Mouse (Mus musculus): ENCODE results near the gene Gm20721. TPM values are rescaled to one million over a fixed set of nuclear protein-coding genes. Genes with fewer than 3 reads are reported as not detected.
A peak's percentile ranks its signal among the peaks of the same experiment; 100 is the strongest.

The Gm20721 gene
- polyA plus RNA-seq, 1 experiment from 2014 or later: 8.9 TPM

GRCm38 (mm10) chr2:174311613-174312012 is 34.9 kb downstream of the Gm20721 start:
- no peak for ATAC-seq (ENCODE audit: insufficient number of reproducible peaks, low FRiP score)

GRCm38 (mm10) chr2:174310913-174311514 is 35.5 kb downstream of the Gm20721 start:
- ATAC-seq (ENCODE audit: insufficient number of reproducible peaks, low FRiP score): peak; percentile 39; the same call in 1 of the 2 replicates
- WGBS: 13% methylated on average over 7 of the region's 7 CpGs

More at GRCm38 (mm10) chr2:174311613-174312012, 34.9 kb downstream of the Gm20721 start:
- Histone ChIP-seq H3K9me3 (replicated peaks) (no peaks in the 10 kb centered on the region), H3K4me2 (no peak overlapping the region), H3K36me3 (no peaks in the 10 kb centered on the region), H3K27ac (ENCODE audit: poor library complexity, severe bottlenecking) (no peak overlapping the region), H3K27me3 (replicated peaks) (0 out of 2 replicates have a peak, but pooled peaks cover 3% of the 10 kb centered on the region), H3K9ac (no peak overlapping the region), H3K4me3 (no peak overlapping the region), H3K4me1 (replicated peaks) (peaks cover 3% of the 10 kb centered on the region; the same call in 1 of the 2 replicates)
- 71% methylated on average over 1 of the region's 1 CpGs for WGBS

GRCm38 (mm10) chr2:174307903-174308302 is 38.6 kb downstream of the Gm20721 start:
- 61% methylated on average over 3 of the region's 3 CpGs for WGBS
- Histone ChIP-seq H3K4me3 (no peak overlapping the region), H3K27ac (ENCODE audit: poor library complexity, severe bottlenecking) (no peak overlapping the region), H3K4me2 (no peak overlapping the region), H3K9ac (no peak overlapping the region), H3K36me3 (no peaks in the 10 kb centered on the region), H3K4me1 (replicated peaks) (peaks cover 3% of the 10 kb centered on the region; the same call in 1 of the 2 replicates), H3K27me3 (replicated peaks) (0 out of 2 replicates have a peak, but pooled peaks cover 3% of the 10 kb centered on the region), H3K9me3 (replicated peaks) (no peaks in the 10 kb centered on the region)
- no peak for ATAC-seq (ENCODE audit: insufficient number of reproducible peaks, low FRiP score)

More at GRCm38 (mm10) chr2:174310913-174311514, 35.5 kb downstream of the Gm20721 start:
- 0 out of 2 replicates have a peak, but pooled peaks cover 3% of the 10 kb centered on the region for H3K27me3 ChIP-seq (replicated peaks)
- H3K4me3 ChIP-seq: no peak overlapping the region
- no peaks in the 10 kb centered on the region for H3K9me3 ChIP-seq (replicated peaks)
- peaks cover 3% of the 10 kb centered on the region; the same call in 1 of the 2 replicates for H3K4me1 ChIP-seq (replicated peaks)
- no peak overlapping the region for H3K9ac ChIP-seq
- no peaks in the 10 kb centered on the region for H3K36me3 ChIP-seq
- H3K27ac ChIP-seq (ENCODE audit: poor library complexity, severe bottlenecking): no peak overlapping the region
- no peak overlapping the region for H3K4me2 ChIP-seq

DNA sequence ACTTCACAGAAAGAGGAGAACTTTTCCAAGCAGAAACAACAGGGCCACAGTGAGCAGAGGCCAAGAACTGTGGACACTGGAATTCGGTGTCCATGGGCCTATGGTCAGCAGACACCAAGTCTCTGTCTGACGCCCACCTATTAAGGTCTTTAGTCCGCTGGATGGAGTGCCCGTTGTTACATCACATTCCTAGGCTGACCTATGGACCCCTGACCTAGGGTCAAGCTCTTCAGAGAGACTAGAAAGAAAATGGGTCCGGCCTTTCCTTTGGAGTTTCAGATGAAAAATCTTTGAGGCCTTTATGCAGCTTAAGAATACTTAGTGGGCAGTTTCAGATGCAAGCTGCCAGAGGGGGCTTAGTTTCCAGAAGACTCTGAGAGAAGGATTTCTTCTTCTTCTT is 40.9 kb downstream of the Gm20721 start:
- H3K9ac ChIP-seq: no peak overlapping the region
- no peaks in the 10 kb centered on the region for H3K36me3 ChIP-seq
- no peak overlapping the region for H3K27ac ChIP-seq (ENCODE audit: poor library complexity, severe bottlenecking)
- no peak for ATAC-seq (ENCODE audit: insufficient number of reproducible peaks, low FRiP score)
- H3K4me2 ChIP-seq: no peak overlapping the region
- H3K27me3 ChIP-seq (replicated peaks): 0 out of 2 replicates have a peak, but pooled peaks cover 3% of the 10 kb centered on the region
- H3K9me3 ChIP-seq (replicated peaks): peaks cover 4% of the 10 kb centered on the region
- H3K4me3 ChIP-seq: no peak overlapping the region
- 47% methylated on average over 5 of the region's 5 CpGs for WGBS
- H3K4me1 ChIP-seq (replicated peaks): no peaks in the 10 kb centered on the region

DNA sequence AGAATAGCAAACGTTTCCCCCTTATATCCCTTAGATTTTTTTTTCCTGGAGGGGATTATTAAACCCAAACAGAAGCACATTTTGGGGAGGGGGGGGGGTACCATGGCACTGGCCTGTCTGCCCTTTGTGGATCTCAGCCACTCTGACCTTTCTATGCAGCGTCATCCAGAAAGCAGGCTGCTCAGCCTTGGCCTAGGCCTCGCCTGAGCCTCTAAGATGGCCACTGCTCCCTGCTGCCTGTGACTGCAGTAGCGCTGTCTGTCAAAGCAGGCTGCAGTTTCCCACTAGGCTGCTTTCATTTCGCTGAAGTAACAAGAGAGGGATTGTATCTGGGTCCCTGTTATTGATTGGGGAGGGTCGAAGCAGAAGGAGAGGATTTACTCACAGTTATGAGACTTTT is 44.0 kb downstream of the Gm20721 start:
- ATAC-seq (ENCODE audit: insufficient number of reproducible peaks, low FRiP score): no peak
- no peak overlapping the region for H3K4me2 ChIP-seq

GRCm38 (mm10) chr2:174300666-174301065 is 45.8 kb downstream of the Gm20721 start:
- ATAC-seq (ENCODE audit: insufficient number of reproducible peaks, low FRiP score): no peak
- H3K9me3 ChIP-seq (replicated peaks): peaks cover 53% of the 10 kb centered on the region
- peaks cover 7% of the 10 kb centered on the region for H3K4me1 ChIP-seq (replicated peaks)
- no peak overlapping the region for H3K9ac ChIP-seq
- peaks cover 13% of the 10 kb centered on the region for H3K27me3 ChIP-seq (replicated peaks)
- peak overlapping the region; percentile 76 for H3K4me2 ChIP-seq
- H3K36me3 ChIP-seq: no peaks in the 10 kb centered on the region
- no peak overlapping the region for H3K27ac ChIP-seq (ENCODE audit: poor library complexity, severe bottlenecking)
- H3K4me3 ChIP-seq: peak overlapping the region; percentile 42
- 50% methylated on average over 22 of the region's 22 CpGs for WGBS

More for the DNA sequence above, 44.0 kb downstream of the Gm20721 start:
- Histone ChIP-seq H3K4me1 (replicated peaks) (no peaks in the 10 kb centered on the region; the same call in 1 of the 2 replicates), H3K36me3 (no peaks in the 10 kb centered on the region), H3K9ac (no peak overlapping the region), H3K27ac (ENCODE audit: poor library complexity, severe bottlenecking) (no peak overlapping the region), H3K4me3 (no peak overlapping the region), H3K27me3 (replicated peaks) (peaks cover 13% of the 10 kb centered on the region), H3K9me3 (replicated peaks) (peaks cover 35% of the 10 kb centered on the region)
- WGBS: 62% methylated on average over 6 of the region's 6 CpGs

GRCm38 (mm10) chr2:174300186-174300585 is 46.3 kb downstream of the Gm20721 start:
- Histone ChIP-seq H3K36me3 (no peaks in the 10 kb centered on the region), H3K9me3 (replicated peaks) (peaks cover 57% of the 10 kb centered on the region), H3K4me1 (replicated peaks) (peaks cover 7% of the 10 kb centered on the region), H3K4me3 (peak overlapping the region; percentile 42), H3K27ac (ENCODE audit: poor library complexity, severe bottlenecking) (no peak overlapping the region), H3K27me3 (replicated peaks) (peaks cover 13% of the 10 kb centered on the region), H3K4me2 (peak overlapping the region; percentile 76), H3K9ac (peak overlapping the region; percentile 44; the same call in 1 of the 2 replicates)
- no peak for ATAC-seq (ENCODE audit: insufficient number of reproducible peaks, low FRiP score)
- 56% methylated on average over 27 of the region's 27 CpGs for WGBS

DNA sequence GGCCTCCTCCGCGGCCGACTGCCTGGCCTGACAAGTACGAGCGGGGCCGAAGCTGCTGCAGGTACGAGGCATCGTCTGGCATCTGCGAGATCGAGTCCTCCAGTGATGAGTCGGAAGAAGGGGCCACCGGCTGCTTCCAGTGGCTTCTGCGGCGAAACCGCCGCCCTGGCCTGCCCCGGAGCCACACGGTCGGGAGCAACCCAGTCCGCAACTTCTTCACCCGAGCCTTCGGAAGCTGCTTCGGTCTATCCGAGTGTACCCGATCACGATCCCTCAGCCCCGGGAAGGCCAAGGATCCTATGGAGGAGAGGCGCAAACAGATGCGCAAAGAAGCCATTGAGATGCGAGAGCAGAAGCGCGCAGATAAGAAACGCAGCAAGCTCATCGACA is 46.7 kb downstream of the Gm20721 start:
- 47% methylated on average over 34 of the region's 34 CpGs for WGBS
- H3K9ac ChIP-seq: no peak overlapping the region
- H3K27me3 ChIP-seq (replicated peaks): peaks cover 13% of the 10 kb centered on the region
- no peak for ATAC-seq (ENCODE audit: insufficient number of reproducible peaks, low FRiP score)
- H3K27ac ChIP-seq (ENCODE audit: poor library complexity, severe bottlenecking): no peak overlapping the region
- peaks cover 62% of the 10 kb centered on the region for H3K9me3 ChIP-seq (replicated peaks)
- H3K36me3 ChIP-seq: no peaks in the 10 kb centered on the region
- peak overlapping the region; percentile 76 for H3K4me2 ChIP-seq
- peak overlapping the region; percentile 42 for H3K4me3 ChIP-seq
- peaks cover 7% of the 10 kb centered on the region for H3K4me1 ChIP-seq (replicated peaks)

GRCm38 (mm10) chr2:174299091-174299770 is 47.3 kb downstream of the Gm20721 start:
- peak overlapping the region; percentile 42 for H3K4me3 ChIP-seq
- peaks cover 65% of the 10 kb centered on the region for H3K9me3 ChIP-seq (replicated peaks)
- no peaks in the 10 kb centered on the region for H3K36me3 ChIP-seq
- no peak for ATAC-seq (ENCODE audit: insufficient number of reproducible peaks, low FRiP score)
- no peak overlapping the region; the same call in 1 of the 2 replicates for H3K9ac ChIP-seq
- H3K27me3 ChIP-seq (replicated peaks): peaks cover 13% of the 10 kb centered on the region
- peaks cover 7% of the 10 kb centered on the region for H3K4me1 ChIP-seq (replicated peaks)
- H3K4me2 ChIP-seq: peak overlapping the region; percentile 76
- no peak overlapping the region for H3K27ac ChIP-seq (ENCODE audit: poor library complexity, severe bottlenecking)
- WGBS: 51% methylated on average over 48 of the region's 48 CpGs

GRCm38 (mm10) chr2:174298471-174298870 is 48.0 kb downstream of the Gm20721 start:
- ATAC-seq (ENCODE audit: insufficient number of reproducible peaks, low FRiP score): no peak
- 44% methylated on average over 33 of the region's 33 CpGs for WGBS
- H3K9me3 ChIP-seq (replicated peaks): peaks cover 65% of the 10 kb centered on the region
- peak overlapping the region; percentile 76 for H3K4me2 ChIP-seq
- peaks cover 13% of the 10 kb centered on the region for H3K27me3 ChIP-seq (replicated peaks)
- H3K4me1 ChIP-seq (replicated peaks): peaks cover 9% of the 10 kb centered on the region
- H3K9ac ChIP-seq: no peak overlapping the region
- H3K4me3 ChIP-seq: peak overlapping the region; percentile 42
- H3K36me3 ChIP-seq: no peaks in the 10 kb centered on the region
- no peak overlapping the region for H3K27ac ChIP-seq (ENCODE audit: poor library complexity, severe bottlenecking)

DNA sequence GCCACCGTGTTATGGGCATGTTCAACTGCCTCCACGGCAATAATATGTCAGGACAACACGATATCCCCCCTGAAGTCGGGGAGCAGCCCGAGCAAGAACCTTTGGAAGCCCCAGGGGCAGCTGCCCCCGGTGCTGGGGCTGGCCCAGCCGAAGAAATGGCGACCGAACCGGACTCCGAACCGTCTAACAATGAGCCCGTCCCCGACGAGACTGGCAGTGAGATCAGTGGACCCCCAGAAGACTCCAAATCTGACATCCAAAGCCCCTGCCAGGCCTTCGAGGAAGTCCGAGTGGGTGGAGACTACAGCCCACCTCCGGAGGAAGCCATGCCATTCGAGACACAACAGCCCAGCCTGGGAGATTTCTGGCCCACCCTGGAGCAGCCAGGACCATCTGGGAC is 48.7 kb downstream of the Gm20721 start:
- no peak for ATAC-seq (ENCODE audit: insufficient number of reproducible peaks, low FRiP score)
- peak overlapping the region; percentile 42; the same call in 1 of the 2 replicates for H3K4me3 ChIP-seq
- H3K27me3 ChIP-seq (replicated peaks): peaks cover 13% of the 10 kb centered on the region
- H3K4me1 ChIP-seq (replicated peaks): peaks cover 13% of the 10 kb centered on the region
- no peak overlapping the region for H3K4me2 ChIP-seq
- H3K9me3 ChIP-seq (replicated peaks): peaks cover 65% of the 10 kb centered on the region
- H3K27ac ChIP-seq (ENCODE audit: poor library complexity, severe bottlenecking): no peak overlapping the region
- no peak overlapping the region for H3K9ac ChIP-seq
- H3K36me3 ChIP-seq: peaks cover under 1% of the 10 kb centered on the region; the same call in 1 of the 2 replicates
- 63% methylated on average over 19 of the region's 19 CpGs for WGBS

Measured in heart, embryonic 12.5 days (tissue).